Mouse (Mus musculus) natural killer cell, adult 2 months (primary cell): ENCODE data around the gene Nudt16l1.

Experiments
- DNase-seq, 2 experiments: peaks; one replicate each; pipeline ENCODE4 v3.0.0; 2022; ENCODE audit warnings: low spot score in 2 of 2

Gene Nudt16l1

GRCm38 (mm10) chr16:4938461-4938860 is at the start of gene Nudt16l1:
TSS of gene Nudt16l1 (plus strand) at chr16:4938761.
- no peak for DNase-seq

GRCm38 (mm10) chr16:4890201-4890709 is 48.3 kb upstream of the Nudt16l1 start:
- no peak for DNase-seq

GRCm38 (mm10) chr16:4892171-4892570 is 46.4 kb upstream of the Nudt16l1 start:
- no peak for DNase-seq

- DNase-seq, result no peak
These were observed 44.2 kb upstream of the Nudt16l1 start for GRCm38 (mm10) chr16:4894201-4894908.

- DNase-seq, result no peak
These were observed 42.1 kb upstream of the Nudt16l1 start for GRCm38 (mm10) chr16:4896249-4897027.

GRCm38 (mm10) chr16:4897146-4897730 is 41.3 kb upstream of the Nudt16l1 start:
- no peak for DNase-seq

GRCm38 (mm10) chr16:4898881-4899280 is 39.7 kb upstream of the Nudt16l1 start:
- peak in 1 of 2 experiments; percentile 55 for DNase-seq

GRCm38 (mm10) chr16:4899711-4900110 is 38.9 kb upstream of the Nudt16l1 start:
- DNase-seq, result no peak

- DNase-seq, result no peak
These were observed 37.4 kb upstream of the Nudt16l1 start for GRCm38 (mm10) chr16:4901167-4901566.

GRCm38 (mm10) chr16:4902390-4902789 is 36.2 kb upstream of the Nudt16l1 start:
- DNase-seq, result no peak

GRCm38 (mm10) chr16:4903491-4904102 is 35.0 kb upstream of the Nudt16l1 start:
- no peak for DNase-seq

GRCm38 (mm10) chr16:4904878-4905277 is 33.7 kb upstream of the Nudt16l1 start:
- DNase-seq, result no peak

- no peak for DNase-seq
These were observed 33.0 kb upstream of the Nudt16l1 start for GRCm38 (mm10) chr16:4905591-4905990.

- DNase-seq, result no peak
These were observed 32.0 kb upstream of the Nudt16l1 start for GRCm38 (mm10) chr16:4906559-4906958.

GRCm38 (mm10) chr16:4907386-4907785 is 31.2 kb upstream of the Nudt16l1 start:
- DNase-seq, result no peak

- DNase-seq, result peak in 1 of 2 experiments; percentile 60
These were observed 30.6 kb upstream of the Nudt16l1 start for GRCm38 (mm10) chr16:4907972-4908371.

- peak in 1 of 2 experiments; percentile 26 for DNase-seq
These were observed 28.8 kb upstream of the Nudt16l1 start for GRCm38 (mm10) chr16:4909745-4910144.

- no peak for DNase-seq
These were observed 27.8 kb upstream of the Nudt16l1 start for GRCm38 (mm10) chr16:4910758-4911157.

GRCm38 (mm10) chr16:4912074-4912648 is 26.4 kb upstream of the Nudt16l1 start:
- DNase-seq, result peak; percentile 26 to 55

GRCm38 (mm10) chr16:4912907-4913782 is 25.4 kb upstream of the Nudt16l1 start:
- DNase-seq, result peak; percentile 10 to 44
